Mouse (Mus musculus) central nervous system, embryonic 11.5 days (tissue): ENCODE results near the gene Nudt15. TPM values are rescaled to one million over a fixed set of nuclear protein-coding genes. Genes with fewer than 3 reads are reported as not detected.

Source experiments
- polyA plus RNA-seq: library from polyadenylated mRNA; depleted of rRNA; stranded (reverse); fragments of >200 nt; gene quantifications from 2 replicates; pipeline ENCODE4 v1.2.3, GENCODE M21; 2012; rRNA removed

The Nudt15 gene
- polyA plus RNA-seq = 3.4 and 4.4 TPM in 2 replicates

DNA sequence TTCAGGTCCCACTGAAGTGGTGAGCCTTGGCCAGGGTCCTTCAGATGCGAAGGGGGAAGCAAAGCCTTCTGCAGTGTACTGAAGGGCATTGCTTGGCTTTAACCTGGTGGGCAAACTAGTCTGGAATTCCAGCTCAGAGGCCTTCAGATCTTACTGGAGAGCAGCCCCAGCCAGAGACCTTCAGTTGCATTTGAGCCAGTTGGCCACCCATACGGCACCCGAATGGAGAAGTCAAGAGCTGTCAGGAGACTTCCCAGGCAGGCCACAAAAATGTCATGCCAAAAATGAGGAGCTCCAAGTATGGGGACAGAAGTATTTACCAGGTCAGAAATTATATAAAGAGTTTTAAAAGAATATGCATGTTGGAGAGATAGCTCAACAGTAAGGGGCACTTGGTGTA, at the start of gene Nudt15:
Nudt15 (minus strand) TSS at position 192 of the 400 bp plus-strand sequence.

DNA sequence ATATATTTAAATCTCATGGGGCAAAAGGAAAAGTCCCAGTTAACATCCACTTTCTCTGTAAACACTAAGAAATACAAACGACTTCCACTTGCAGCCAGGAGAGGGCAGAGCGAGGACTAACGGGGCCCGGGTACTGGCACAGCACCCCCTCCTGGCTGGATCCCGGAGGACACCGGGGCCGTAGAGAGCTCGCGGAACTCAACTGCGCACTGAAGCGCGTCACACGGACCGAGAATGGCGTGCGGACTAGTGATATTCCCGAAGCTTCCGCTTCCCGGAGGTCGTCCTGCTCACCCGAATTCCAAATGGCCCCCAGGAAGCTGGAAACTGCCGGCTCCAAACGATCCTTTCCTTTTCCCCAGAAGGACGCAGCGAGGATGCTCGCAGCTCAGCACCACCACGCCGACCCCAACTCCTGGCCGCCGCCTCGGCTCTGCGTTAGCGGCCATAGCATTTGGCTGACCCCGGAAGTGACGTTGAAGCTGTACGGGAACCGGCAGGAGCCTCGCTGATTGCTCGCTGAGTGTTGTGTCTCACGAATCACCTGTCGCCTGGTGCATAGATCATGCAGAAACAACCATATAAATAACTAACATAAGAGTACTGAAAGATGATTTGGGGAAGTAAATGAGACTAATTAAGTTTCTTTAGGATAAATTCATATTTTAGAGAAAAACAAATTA, 23.1 kb downstream of the Nudt15 start, which contains the start of gene Sucla2:
Sucla2 (plus strand) TSS at position 554 of the 683 bp plus-strand sequence.

DNA sequence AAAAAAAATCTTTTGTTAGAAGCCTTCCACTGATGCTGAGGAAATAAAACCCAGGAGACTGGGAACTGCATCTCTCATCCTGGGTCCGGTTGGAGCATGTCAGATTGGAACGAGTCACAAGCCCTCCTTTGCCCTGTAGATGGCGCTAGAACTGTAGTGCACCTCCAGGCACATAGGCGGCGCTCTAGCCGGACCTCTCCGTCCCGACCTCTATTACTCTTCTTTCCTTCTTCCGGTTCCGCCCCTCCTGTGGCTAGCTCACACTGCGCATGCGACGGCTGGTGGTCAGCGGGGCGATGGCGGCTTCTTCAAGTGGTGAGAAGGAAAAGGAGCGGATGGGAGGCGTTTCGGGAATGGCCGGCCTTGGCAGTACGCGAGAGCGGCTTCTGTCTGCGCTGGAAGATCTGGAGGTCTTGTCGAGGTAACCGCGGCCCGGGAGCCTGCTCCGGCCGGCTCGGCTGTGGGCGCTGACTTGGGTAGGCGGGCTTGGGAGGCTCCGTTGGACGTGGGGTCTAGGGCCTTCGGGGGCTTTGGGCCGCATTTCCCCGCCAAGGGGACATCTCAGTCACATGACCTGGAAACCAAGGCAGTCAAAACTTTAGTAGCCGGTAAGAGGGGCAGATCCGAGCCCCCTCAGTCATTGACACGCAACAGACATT, 38.1 kb downstream of the Nudt15 start, which contains the start of gene Med4:
Med4 (plus strand) TSS at position 261 of the 659 bp plus-strand sequence.

Other genes with a start within 250 kb of the Nudt15 start
- 15.9 and 21.6 TPM in 2 replicates for gene Rb1, start 222.4 kb downstream of the Nudt15 start, polyA plus RNA-seq
- 122 and 225 TPM in 2 replicates for gene Itm2b, start 163.0 kb downstream of the Nudt15 start, polyA plus RNA-seq
- 75.6 and 101 TPM in 2 replicates for gene Med4, start 38.2 kb downstream of the Nudt15 start, polyA plus RNA-seq
- gene Sucla2, start 22.9 kb downstream of the Nudt15 start, polyA plus RNA-seq = 68.4 and 70.4 TPM in 2 replicates
- gene Gm21750, start 113.0 kb upstream of the Nudt15 start, polyA plus RNA-seq = not detected in 2 replicates